Mouse (Mus musculus) heart, embryonic 16.5 days (tissue): ENCODE data around the gene Ttc7b. TPM values are rescaled to one million over a fixed set of nuclear protein-coding genes. Genes with fewer than 3 reads are reported as not detected.

Experiments used
- ATAC-seq: fragments of 200-750 bp; cut with Nextera tagmentation; replicated peaks from 2 replicates; pipeline ENCODE4 v1.8.0; 2017; ENCODE audit warnings: moderate number of reproducible peaks; ENCODE audit not compliant: insufficient read depth, low FRiP score; ENCODE audit errors: extremely low read depth
- H3K27ac ChIP-seq: fragments of 300-500 bp; sonication (generic); 2 replicates; pipeline ENCODE4 v1.5.1; 2014; ENCODE audit warnings: mild to moderate bottlenecking, low read length, control low read depth, moderate library complexity
- H3K27me3 ChIP-seq: fragments of 300-500 bp; sonication (generic); 2 replicates; pipeline ENCODE4 v1.6.1; 2014; ENCODE audit warnings: low read length, mixed read lengths; ENCODE audit not compliant: control insufficient read depth, insufficient read depth
- H3K36me3 ChIP-seq: fragments of 300-500 bp; sonication (generic); 2 replicates; pipeline ENCODE4 v1.6.1; 2014; ENCODE audit not compliant: control insufficient read depth, insufficient read depth
- H3K4me1 ChIP-seq: fragments of 300-500 bp; sonication (generic); 2 replicates; pipeline ENCODE4 v1.6.1; 2014; ENCODE audit warnings: low read length, mixed read lengths; ENCODE audit not compliant: control insufficient read depth, insufficient read depth
- H3K4me2 ChIP-seq: fragments of 300-500 bp; sonication (generic); 2 replicates; pipeline ENCODE4 v1.6.1; 2014; ENCODE audit warnings: low read depth, mild to moderate bottlenecking, control low read depth, low read length
- H3K4me3 ChIP-seq: fragments of 300-500 bp; sonication (generic); 2 replicates; pipeline ENCODE4 v1.5.1; 2014; ENCODE audit warnings: mild to moderate bottlenecking, control low read depth, low read length
- H3K9ac ChIP-seq: fragments of 300-500 bp; sonication (generic); 2 replicates; pipeline ENCODE4 v1.6.1; 2014; ENCODE audit warnings: low read length, control low read depth
- H3K9me3 ChIP-seq: fragments of 300-500 bp; sonication (generic); replicated peaks from 2 replicates; pipeline ENCODE4 v1.6.1; 2016; ENCODE audit warnings: low read length; ENCODE audit not compliant: control insufficient read depth
- WGBS: fragments of 180-500 bp; shearing (Covaris S2); extraction: QIAGEN DNeasy Blood & Tissue Kit; methylation state at CpG from one replicate; pipeline ENCODE4 v1.1.7; 2014; 5-methylcytosine and 5-hydroxymethylcytosine counted together
- polyA plus RNA-seq: library from polyadenylated mRNA; unstranded; fragments of >200 nt; fragmentation: Nextera tagmentation; extraction: Ambion mirVana; gene quantifications from 2 replicates; pipeline ENCODE4 v1.2.1, GENCODE M21; 2015

Ttc7b gene
- polyA plus RNA-seq, 1 experiment from 2014 or later: 6.7 TPM

DNA sequence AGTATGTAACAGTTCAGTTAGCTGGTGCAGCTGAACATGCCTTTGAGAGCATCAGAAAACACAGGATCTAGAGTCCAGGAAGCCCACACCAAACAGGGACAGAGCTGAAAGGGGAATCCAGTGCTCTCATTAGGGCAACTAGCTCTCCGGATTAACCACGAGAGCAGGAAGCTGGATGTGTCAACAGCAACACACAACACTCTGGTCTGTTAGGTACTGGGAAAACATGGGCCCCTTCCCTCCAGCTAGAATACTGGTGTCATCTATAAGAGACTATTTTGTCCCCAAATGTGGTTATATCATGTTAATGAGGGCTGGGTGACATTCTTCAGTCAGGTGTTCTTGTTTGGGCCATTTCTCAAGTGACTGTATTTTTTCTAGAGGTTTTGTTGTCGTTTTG, 21.4 kb upstream of the Ttc7b start:
- Histone ChIP-seq H3K9me3 (no peaks in the 10 kb centered on the region), H3K9ac (no peak overlapping the region), H3K4me2 (no peak overlapping the region), H3K4me1 (peaks cover 5% of the 10 kb centered on the region), H3K36me3 (no peaks in the 10 kb centered on the region), H3K27ac (no peak overlapping the region), H3K4me3 (no peak overlapping the region), H3K27me3 (no peaks in the 10 kb centered on the region)
- WGBS: 23% methylated on average over 3 of the region's 3 CpGs
- no peak for ATAC-seq

DNA sequence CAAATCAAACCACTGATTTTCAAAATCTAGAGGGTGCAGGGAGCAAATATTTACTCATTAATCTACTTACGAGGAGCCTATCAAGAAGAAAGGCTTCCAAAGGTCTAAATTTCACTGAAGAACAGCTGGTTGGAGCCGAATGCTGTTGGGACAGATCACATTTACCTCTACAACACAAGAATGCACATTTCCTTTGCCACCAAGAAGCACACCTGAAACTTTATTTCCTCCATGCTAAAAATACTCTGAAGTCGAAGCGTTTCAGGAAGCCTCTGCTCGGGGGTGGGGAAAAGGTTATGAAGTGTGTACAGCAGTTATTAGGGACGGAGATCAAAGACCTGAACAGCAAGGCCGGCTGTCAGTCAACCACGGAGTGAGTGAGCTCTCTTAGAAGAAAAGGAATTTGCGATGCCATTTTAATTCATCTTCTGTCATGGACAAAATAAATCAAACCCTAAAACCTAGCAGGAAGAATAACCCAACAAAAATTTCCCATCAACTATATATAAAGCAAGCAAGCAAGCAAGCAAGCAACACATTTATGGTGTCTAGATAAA, 18.6 kb upstream of the Ttc7b start:
- Histone ChIP-seq H3K4me2 (no peak overlapping the region), H3K9ac (no peak overlapping the region), H3K4me1 (peaks cover 5% of the 10 kb centered on the region), H3K27me3 (no peaks in the 10 kb centered on the region), H3K27ac (peak overlapping the region; percentile 68), H3K9me3 (no peaks in the 10 kb centered on the region), H3K36me3 (no peaks in the 10 kb centered on the region), H3K4me3 (no peak overlapping the region)
- no peak for ATAC-seq
- WGBS: 41% methylated on average over 9 of the region's 9 CpGs

DNA sequence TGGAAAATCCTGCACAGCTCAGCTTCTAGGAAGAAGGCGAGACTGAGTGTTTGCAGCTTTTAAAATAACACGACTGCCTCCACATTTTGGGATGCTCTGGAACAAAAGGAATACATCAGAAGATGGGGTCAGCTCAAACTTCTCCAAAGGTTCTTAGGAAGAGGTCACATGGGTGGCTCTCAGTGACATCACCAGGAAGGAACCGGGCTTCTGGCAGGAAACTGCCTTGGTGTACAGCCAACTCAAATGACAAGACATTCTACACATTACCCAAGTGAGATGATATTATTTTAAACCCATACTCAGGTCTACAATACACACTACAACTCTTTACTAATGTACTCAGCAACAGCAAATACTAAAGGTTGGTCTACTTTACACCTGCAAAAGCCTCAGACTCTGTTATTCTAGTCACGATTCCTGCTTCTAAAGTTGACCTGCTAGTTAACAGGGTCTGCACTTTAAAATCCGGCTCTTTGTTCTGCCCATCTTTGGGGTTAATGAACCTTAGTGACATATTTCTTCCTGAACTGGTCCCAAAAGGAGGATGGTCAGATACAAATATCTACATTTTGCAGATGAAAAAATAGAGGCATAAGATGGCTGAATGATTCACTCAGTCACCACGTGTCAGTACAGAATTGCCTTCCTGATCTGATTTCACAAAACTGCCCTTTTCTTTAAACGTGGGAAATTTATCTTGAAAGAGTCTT, 18.0 kb upstream of the Ttc7b start:
- 0 out of 2 replicates have a peak, but pooled peaks have one; percentile 34 for ATAC-seq
- H3K36me3 ChIP-seq: no peaks in the 10 kb centered on the region
- H3K9me3 ChIP-seq: no peaks in the 10 kb centered on the region
- H3K4me1 ChIP-seq: peaks cover 5% of the 10 kb centered on the region
- no peak overlapping the region for H3K4me3 ChIP-seq
- no peak overlapping the region for H3K4me2 ChIP-seq
- H3K9ac ChIP-seq: no peak overlapping the region
- H3K27ac ChIP-seq: peak overlapping the region; percentile 68
- H3K27me3 ChIP-seq: no peaks in the 10 kb centered on the region
- WGBS: 52% methylated on average over 7 of the region's 7 CpGs

DNA sequence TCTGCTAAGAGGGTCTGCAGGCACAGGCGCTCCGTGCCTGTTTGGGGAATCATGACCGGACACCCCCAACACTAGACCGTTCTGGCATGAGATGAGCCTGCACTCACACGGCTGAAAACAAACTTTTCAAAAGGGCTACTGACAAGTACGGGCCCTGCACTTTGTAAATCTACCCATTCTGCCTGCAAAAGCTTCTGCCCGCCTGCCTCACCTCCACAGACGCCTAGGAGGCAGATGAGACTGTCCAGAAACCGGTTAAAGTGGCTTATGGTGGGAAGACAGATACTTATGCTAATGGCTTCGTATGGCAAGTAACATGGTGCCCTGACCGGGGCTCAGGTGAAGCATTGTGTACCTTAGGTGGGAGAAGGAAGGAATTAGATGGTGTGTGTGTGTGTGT, 16.5 kb upstream of the Ttc7b start:
- Histone ChIP-seq H3K9ac (no peak overlapping the region), H3K27me3 (no peaks in the 10 kb centered on the region), H3K4me1 (peaks cover 18% of the 10 kb centered on the region), H3K27ac (no peak overlapping the region), H3K4me3 (no peak overlapping the region), H3K4me2 (no peak overlapping the region), H3K9me3 (no peaks in the 10 kb centered on the region), H3K36me3 (no peaks in the 10 kb centered on the region)
- ATAC-seq: no peak
- 69% methylated on average over 11 of the region's 11 CpGs for WGBS

DNA sequence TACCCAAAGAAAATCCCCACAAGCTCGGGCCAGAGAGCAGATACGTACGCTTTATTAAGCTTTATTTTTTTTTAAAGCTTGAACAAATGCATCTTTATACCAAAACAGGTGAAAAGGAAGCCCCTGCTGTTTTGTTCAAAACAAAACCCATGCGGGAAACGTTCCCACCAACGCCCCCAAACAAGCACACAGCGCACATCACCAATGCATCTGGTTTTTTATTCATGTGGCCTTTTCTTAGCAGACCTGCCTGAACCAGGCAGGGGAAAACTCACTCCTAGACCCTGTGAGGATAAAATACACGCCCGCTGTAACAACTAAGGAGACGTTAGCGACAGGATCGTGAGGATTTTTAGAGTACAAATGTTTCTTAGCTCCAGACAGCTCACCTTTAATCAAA, 14.4 kb upstream of the Ttc7b start:
- H3K4me2 ChIP-seq: no peak overlapping the region
- H3K27me3 ChIP-seq: no peaks in the 10 kb centered on the region
- H3K9me3 ChIP-seq: no peaks in the 10 kb centered on the region
- WGBS: 86% methylated on average over 12 of the region's 12 CpGs
- no peak overlapping the region for H3K4me3 ChIP-seq
- no peak for ATAC-seq
- no peaks in the 10 kb centered on the region for H3K36me3 ChIP-seq
- H3K27ac ChIP-seq: no peak overlapping the region; the same call in 1 of the 2 replicates
- no peak overlapping the region for H3K9ac ChIP-seq
- peaks cover 22% of the 10 kb centered on the region for H3K4me1 ChIP-seq

DNA sequence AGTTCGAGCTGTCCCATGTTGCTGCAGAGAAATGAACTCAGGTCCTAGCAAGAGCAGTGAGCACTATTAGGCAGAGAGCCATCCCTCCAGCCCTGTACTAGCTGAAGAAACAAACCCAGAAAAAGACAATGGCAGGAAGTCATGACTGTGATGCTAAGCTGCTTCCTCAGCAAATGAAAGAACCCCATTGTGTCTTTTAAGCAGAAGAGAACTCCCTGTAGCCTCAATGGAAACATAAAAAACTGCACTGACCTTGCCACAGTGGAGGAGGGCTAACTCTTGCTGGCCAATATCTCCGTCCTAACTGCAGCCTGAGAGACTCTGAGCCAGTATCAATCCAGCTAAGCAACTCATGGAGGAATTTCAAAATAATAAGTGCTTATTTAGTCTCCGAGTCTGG, 13.4 kb upstream of the Ttc7b start:
- H3K4me3 ChIP-seq: no peak overlapping the region
- no peak; the same call in 1 of the 2 replicates for ATAC-seq
- H3K4me2 ChIP-seq: no peak overlapping the region
- H3K27ac ChIP-seq: peak overlapping the region; percentile 78
- 48% methylated on average over 3 of the region's 3 CpGs for WGBS
- no peaks in the 10 kb centered on the region for H3K36me3 ChIP-seq
- no peaks in the 10 kb centered on the region for H3K9me3 ChIP-seq
- H3K9ac ChIP-seq: 0 out of 2 replicates have a peak overlapping the region, but pooled peaks have one; percentile 22
- peaks cover 21% of the 10 kb centered on the region for H3K4me1 ChIP-seq
- H3K27me3 ChIP-seq: no peaks in the 10 kb centered on the region

DNA sequence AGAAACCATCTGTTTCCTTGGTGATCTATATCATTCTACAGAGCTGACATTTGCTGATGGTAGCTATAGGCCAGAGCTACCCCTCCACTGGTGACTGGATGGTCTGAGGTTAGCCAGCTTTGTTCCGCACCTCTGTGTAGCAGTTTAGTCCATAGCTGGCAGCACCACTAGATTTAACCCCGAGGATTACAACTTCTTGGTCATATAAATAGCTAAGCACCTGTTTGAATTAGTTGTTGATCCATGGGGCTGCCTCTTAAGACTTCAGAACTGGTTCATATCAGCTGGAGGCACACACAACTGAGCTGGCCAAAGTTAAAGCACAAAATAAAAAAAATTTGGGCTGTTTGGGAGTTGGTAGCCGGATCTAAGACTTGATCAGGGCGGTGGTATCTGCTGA, 12.6 kb upstream of the Ttc7b start:
- H3K9me3 ChIP-seq: no peaks in the 10 kb centered on the region
- no peak for ATAC-seq
- WGBS: 76% methylated on average over 4 of the region's 4 CpGs
- peaks cover 24% of the 10 kb centered on the region for H3K4me1 ChIP-seq
- no peaks in the 10 kb centered on the region for H3K36me3 ChIP-seq
- no peaks in the 10 kb centered on the region for H3K27me3 ChIP-seq
- H3K4me3 ChIP-seq: no peak overlapping the region
- H3K4me2 ChIP-seq: no peak overlapping the region
- peak overlapping the region; percentile 61 for H3K27ac ChIP-seq
- 0 out of 2 replicates have a peak overlapping the region, but pooled peaks have one; percentile 15 for H3K9ac ChIP-seq

DNA sequence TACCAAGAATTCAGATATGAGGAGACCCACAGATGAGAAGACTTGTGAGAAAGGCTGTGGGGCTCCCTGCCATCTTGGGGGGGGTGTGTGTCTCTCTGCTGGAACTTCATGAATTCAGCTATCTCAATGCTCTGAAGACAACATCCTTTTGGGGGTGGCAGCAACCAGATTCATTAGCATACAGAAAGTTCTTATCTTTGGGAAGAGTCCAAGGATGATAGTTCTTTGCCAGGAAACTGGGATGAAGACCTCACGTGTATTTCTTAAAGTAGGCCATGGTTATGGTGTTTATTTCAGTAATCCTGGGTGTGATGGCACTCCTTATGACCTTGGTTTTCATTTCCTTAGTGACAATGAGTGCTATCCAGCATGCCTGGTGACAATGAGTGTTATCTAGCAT, 11.1 kb upstream of the Ttc7b start:
- Histone ChIP-seq H3K4me3 (no peak overlapping the region), H3K4me1 (peaks cover 36% of the 10 kb centered on the region), H3K9ac (no peak overlapping the region), H3K9me3 (no peaks in the 10 kb centered on the region), H3K27ac (peak overlapping the region; percentile 6; the same call in 1 of the 2 replicates), H3K36me3 (no peaks in the 10 kb centered on the region), H3K4me2 (no peak overlapping the region), H3K27me3 (no peaks in the 10 kb centered on the region)
- ATAC-seq: no peak
- WGBS: 27% methylated on average over 1 of the region's 1 CpGs

DNA sequence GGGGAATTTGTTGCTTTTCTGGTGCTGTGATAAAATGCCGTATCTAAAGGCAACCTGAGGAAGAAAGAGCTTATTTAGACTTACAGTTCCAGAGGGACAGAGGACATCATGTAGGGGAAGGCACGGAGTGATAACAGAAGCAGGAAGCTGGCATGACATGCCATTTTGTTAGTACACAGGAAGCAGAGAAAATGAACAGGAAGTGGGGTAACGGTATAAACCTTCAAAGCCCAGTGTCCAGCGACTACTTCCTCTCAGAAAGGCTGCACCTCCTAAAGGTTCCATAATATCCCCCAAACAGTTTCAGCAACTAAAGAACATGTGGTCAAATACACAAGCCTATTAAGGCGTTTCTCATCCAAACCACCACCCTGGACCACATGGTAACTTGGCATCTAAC, 10.2 kb upstream of the Ttc7b start:
- Histone ChIP-seq H3K4me2 (no peak overlapping the region), H3K9ac (no peak overlapping the region), H3K9me3 (no peaks in the 10 kb centered on the region), H3K4me1 (peaks cover 36% of the 10 kb centered on the region), H3K27me3 (no peaks in the 10 kb centered on the region), H3K4me3 (no peak overlapping the region), H3K36me3 (no peaks in the 10 kb centered on the region), H3K27ac (peak overlapping the region; percentile 26)
- no peak for ATAC-seq
- 66% methylated on average over 5 of the region's 5 CpGs for WGBS
